Mouse (Mus musculus) spleen, adult 10 weeks (tissue): ENCODE results near the gene Zdhhc20. TPM values are rescaled to one million over a fixed set of nuclear protein-coding genes. Genes with fewer than 3 reads are reported as not detected.

Experiments used
- polyA plus RNA-seq: library from polyadenylated mRNA; stranded (reverse); fragments of 350-450 nt; fragmentation: Illumina TruSeq; extraction: RNeasy Lipid Tissue Mini Kit (QIAGEN cat#74804); gene quantifications from one replicate; pipeline ENCODE4 v1.2.3, GENCODE M21; 2015; ENCODE audit warnings: low replicate concordance; ENCODE audit not compliant: insufficient read depth

Zdhhc20 gene
- 83.2 TPM for polyA plus RNA-seq

GRCm38 (mm10) chr14:57890011-57890842 is at the start of gene Zdhhc20:
Gene Zdhhc20 (minus strand): TSS chr14:57890276.

GRCm38 (mm10) chr14:57825788-57826751 is 64.0 kb downstream of the Zdhhc20 start, which contains the start of the genes Ska3 and Mrpl57:
Gene Ska3 (minus strand): TSS chr14:57826185.
Gene Mrpl57 (plus strand): TSS chr14:57826234.

GRCm38 (mm10) chr14:57797991-57798931 is 91.8 kb downstream of the Zdhhc20 start, which contains the start of gene Sap18:
Gene Sap18 (plus strand): TSS chr14:57798180.

Other genes with a start within 250 kb of the Zdhhc20 start
- gene Xpo4, start 224.8 kb downstream of the Zdhhc20 start, polyA plus RNA-seq: 25.8 TPM
- not detected for gene Gm49361, start 144.2 kb downstream of the Zdhhc20 start, polyA plus RNA-seq
- 35.5 TPM for gene Lats2, start 131.9 kb downstream of the Zdhhc20 start, polyA plus RNA-seq
- gene Sap18, start 92.1 kb downstream of the Zdhhc20 start, polyA plus RNA-seq: 177 TPM
- 5.0 TPM for gene Ska3, start 64.1 kb downstream of the Zdhhc20 start, polyA plus RNA-seq
- 20.8 TPM for gene Mrpl57, start 64.0 kb downstream of the Zdhhc20 start, polyA plus RNA-seq
- gene Micu2, start 109.0 kb upstream of the Zdhhc20 start, polyA plus RNA-seq: 66.3 TPM
- gene Fgf9, start 180.3 kb upstream of the Zdhhc20 start, polyA plus RNA-seq: not detected